Mouse (Mus musculus) olfactory bulb, adult 2 months (tissue): ENCODE measurements at regions not wholly inside any gene's neighbourhood (a gene's known extent, or its start where the extent isn't known, plus 50 kb on each side); places are given as distances from the start of the nearest gene placed in this dataset.

ENCODE experiments used
- H3K27ac ChIP-seq: fragments of 200-500 bp; 2 replicates; pipeline ENCODE4 v1.5.1; 2012; ENCODE audit warnings: low read depth, low read length; ENCODE audit not compliant: insufficient read depth
- H3K4me1 ChIP-seq: fragments of 200-500 bp; 2 replicates; pipeline ENCODE4 v1.6.1; 2012; ENCODE audit warnings: low read length; ENCODE audit not compliant: control insufficient read depth, insufficient read depth
- H3K4me3 ChIP-seq: fragments of 200-500 bp; 2 replicates; pipeline ENCODE4 v1.5.1; 2012; ENCODE audit warnings: mild to moderate bottlenecking, low read depth, low read length, moderate library complexity; ENCODE audit not compliant: insufficient read depth
- CTCF ChIP-seq: fragments of 200-500 bp; IDR thresholded peaks from 2 replicates; pipeline ENCODE4 v1.5.1; 2012; ENCODE audit warnings: low read depth, mild to moderate bottlenecking, low read length, moderate library complexity; ENCODE audit not compliant: insufficient read depth
- POLR2A ChIP-seq: fragments of 200-500 bp; IDR thresholded peaks from 2 replicates; pipeline ENCODE4 v1.6.1; 2012; ENCODE audit warnings: mild to moderate bottlenecking, low read depth, low read length, moderate library complexity; ENCODE audit not compliant: insufficient read depth
- WGBS: fragments of 180-500 bp; shearing (Covaris S2); methylation state at CpG from one replicate; pipeline ENCODE4 v1.1.7; 2018; 5-methylcytosine and 5-hydroxymethylcytosine counted together

GRCm38 (mm10) chr12:54311896-54312521, 108.3 kb upstream of the Egln3 start:
- no peak overlapping the region for H3K4me3 ChIP-seq
- 90% methylated on average over 4 of the region's 4 CpGs for WGBS
- peaks cover 11% of the 10 kb centered on the region for H3K4me1 ChIP-seq
- no peak overlapping the region for H3K27ac ChIP-seq
- no peak for TF ChIP-seq CTCF
- no peak for TF ChIP-seq POLR2A

- no peak overlapping the region for H3K4me3 ChIP-seq
- H3K27ac ChIP-seq = no peak overlapping the region
- TF ChIP-seq CTCF = no peak
- TF ChIP-seq POLR2A = no peak
- WGBS = 93% methylated on average over 4 of the region's 4 CpGs
- peaks cover 8% of the 10 kb centered on the region for H3K4me1 ChIP-seq
These were observed 106.2 kb upstream of the Egln3 start for GRCm38 (mm10) chr12:54309874-54310273.

GRCm38 (mm10) chr12:54309219-54309618, 105.6 kb upstream of the Egln3 start:
- WGBS = 96% methylated on average over 6 of the region's 6 CpGs
- no peak for TF ChIP-seq CTCF
- no peak for TF ChIP-seq POLR2A
- Histone ChIP-seq H3K27ac (no peak overlapping the region), H3K4me1 (peaks cover 8% of the 10 kb centered on the region), H3K4me3 (no peak overlapping the region)

GRCm38 (mm10) chr12:54305135-54305630, 101.5 kb upstream of the Egln3 start:
- WGBS = 82% methylated on average over 9 of the region's 9 CpGs
- Histone ChIP-seq H3K27ac (no peak overlapping the region), H3K4me1 (no peaks in the 10 kb centered on the region), H3K4me3 (no peak overlapping the region)
- TF ChIP-seq POLR2A (no peak), CTCF (no peak)

GRCm38 (mm10) chr12:54303746-54304145, 100.1 kb upstream of the Egln3 start:
- WGBS = 87% methylated on average over 8 of the region's 8 CpGs
- Histone ChIP-seq H3K4me3 (no peak overlapping the region), H3K27ac (no peak overlapping the region), H3K4me1 (no peaks in the 10 kb centered on the region)
- TF ChIP-seq POLR2A = no peak
- TF ChIP-seq CTCF = no peak

- 83% methylated on average over 5 of the region's 5 CpGs for WGBS
- H3K4me1 ChIP-seq = no peaks in the 10 kb centered on the region
- TF ChIP-seq CTCF (no peak), POLR2A (no peak)
- H3K4me3 ChIP-seq = no peak overlapping the region
- H3K27ac ChIP-seq = no peak overlapping the region
These were observed 95.8 kb upstream of the Egln3 start for GRCm38 (mm10) chr12:54299506-54299905.

- H3K4me1 ChIP-seq = no peaks in the 10 kb centered on the region; the same call in 1 of the 2 replicates
- no peak overlapping the region for H3K4me3 ChIP-seq
- WGBS = 70% methylated on average over 2 of the region's 2 CpGs
- no peak overlapping the region for H3K27ac ChIP-seq
- TF ChIP-seq POLR2A (no peak), CTCF (no peak)
These were observed 89.6 kb upstream of the Egln3 start for GRCm38 (mm10) chr12:54293248-54293647.

GRCm38 (mm10) chr12:54290311-54290710, 86.7 kb upstream of the Egln3 start:
- Histone ChIP-seq H3K4me1 (peaks cover 6% of the 10 kb centered on the region), H3K4me3 (no peak overlapping the region), H3K27ac (no peak overlapping the region)
- WGBS = 87% methylated on average over 2 of the region's 2 CpGs
- TF ChIP-seq CTCF (no peak), POLR2A (no peak)

GRCm38 (mm10) chr12:54288747-54289146, 85.1 kb upstream of the Egln3 start:
- TF ChIP-seq POLR2A (no peak), CTCF (no peak)
- WGBS = 66% methylated on average over 4 of the region's 4 CpGs
- no peak overlapping the region for H3K27ac ChIP-seq

GRCm38 (mm10) chr12:54288041-54288502, 84.4 kb upstream of the Egln3 start:
- no peak overlapping the region for H3K27ac ChIP-seq
- TF ChIP-seq CTCF (no peak), POLR2A (no peak)
- H3K4me1 ChIP-seq = peaks cover 6% of the 10 kb centered on the region
- WGBS = 72% methylated on average over 6 of the region's 6 CpGs
- H3K4me3 ChIP-seq = no peak overlapping the region

More at GRCm38 (mm10) chr12:54288747-54289146, 85.1 kb upstream of the Egln3 start:
- Histone ChIP-seq H3K4me3 (no peak overlapping the region), H3K4me1 (peaks cover 6% of the 10 kb centered on the region)
